Mouse (Mus musculus) layer of hippocampus, adult 6 months (tissue): ENCODE measurements around the gene Sidt2. TPM values are rescaled to one million over a fixed set of nuclear protein-coding genes. Genes with fewer than 3 reads are reported as not detected.

ENCODE experiments used
- long read RNA-seq, 2 experiments: library from polyadenylated mRNA; unstranded; transcript quantifications; one replicate each; pipeline ENCODE4 v2.0.0; 2019 to 2020
- microRNA-seq: library from miRNA; unstranded; fragments of <30 nt; microRNA quantifications from one replicate; pipeline ENCODE4 v1.2.0, GENCODE M21; 2020
- polyA plus RNA-seq: library from polyadenylated mRNA; unstranded; fragments of <200 nt; fragmentation: Nextera tagmentation; gene quantifications from 2 replicates; pipeline ENCODE4 v1.2.3, GENCODE M21; 2021

Gene Sidt2
- polyA plus RNA-seq = 11.9 and 13.1 TPM in 2 replicates
- long read RNA-seq, experiment 1, partial matches to known transcripts = 0 of 14 reads
- long read RNA-seq, experiment 1, other reads (novel, unspliced or antisense) = 14 of 14 reads
- long read RNA-seq, experiment 2, full-length matches to known transcripts = 1 of 22 reads
- long read RNA-seq, experiment 2, partial matches to known transcripts = 1 of 22 reads
- long read RNA-seq, experiment 2, other reads (novel, unspliced or antisense) = 20 of 22 reads

GRCm38 (mm10) chr9:45955107-45955963 is at the start of gene Sidt2:
TSS of gene Sidt2 (minus strand) at chr9:45955258.

GRCm38 (mm10) chr9:45935628-45936210 is 19.3 kb downstream of the Sidt2 start, which contains the start of gene Tagln:
TSS of gene Tagln (minus strand) at chr9:45936058.

GRCm38 (mm10) chr9:45906355-45907077 is 48.5 kb downstream of the Sidt2 start, which contains the start of the genes Pcsk7 and Rnf214:
TSS of gene Pcsk7 (plus strand) at chr9:45906497.
TSS of gene Rnf214 (minus strand) at chr9:45906911.

Small RNA genes lying within 50 kb of the gene (microRNA-seq; reads per million reads assigned to microRNA genes)
- 0.86 reads per million for gene Mir7087

Other genes starting within 250 kb of the Sidt2 start
- 1.7 and 1.8 TPM in 2 replicates for gene Cep164, start 126.6 kb downstream of the Sidt2 start, polyA plus RNA-seq
- 31.0 and 33.0 TPM in 2 replicates for gene Bace1, start 116.7 kb downstream of the Sidt2 start, polyA plus RNA-seq
- 6.3 and 6.9 TPM in 2 replicates for gene Pcsk7, start 48.8 kb downstream of the Sidt2 start, polyA plus RNA-seq
- gene Rnf214, start 48.3 kb downstream of the Sidt2 start, polyA plus RNA-seq = 27.5 and 31.2 TPM in 2 replicates
- gene Tagln, start 19.2 kb downstream of the Sidt2 start, polyA plus RNA-seq = 2.0 and 2.2 TPM in 2 replicates
- 120 and 149 TPM in 2 replicates for gene Pafah1b2, start 57.4 kb upstream of the Sidt2 start, polyA plus RNA-seq
- gene Sik3, start 57.6 kb upstream of the Sidt2 start, polyA plus RNA-seq = 13.6 and 13.9 TPM in 2 replicates